Mouse (Mus musculus) MEL (cell line): ENCODE results near the gene 4930442H23Rik. TPM values are rescaled to one million over a fixed set of nuclear protein-coding genes. Genes with fewer than 3 reads are reported as not detected.

Source experiments
- DNase-seq: peaks from one replicate; pipeline ENCODE4 v3.0.0; 2011; ENCODE audit warnings: low read depth, low spot score
- H3K27ac ChIP-seq: 2 replicates; pipeline ENCODE4 v1.5.1; 2012; ENCODE audit warnings: low read depth, mild to moderate bottlenecking, control low read depth, low read length, moderate library complexity; ENCODE audit not compliant: control insufficient read depth
- H3K27me3 ChIP-seq, 2 experiments: fragments of 150-350 bp in 1 of 2; sonication (generic) in 1 of 2; 2 replicates each; pipeline ENCODE4 v1.6.1; 2012; ENCODE audit warnings: low read length in 2 of 2, mild to moderate bottlenecking in 2 of 2, improper control_type of control experiment in 1 of 2, moderate library complexity in 1 of 2; ENCODE audit not compliant: insufficient read depth in 2 of 2, control insufficient read depth in 1 of 2
- H3K36me3 ChIP-seq, 2 experiments: 2 replicates each; pipeline ENCODE4 v1.6.1; 2012 to 2014; ENCODE audit warnings: low read length in 2 of 2, improper control_type of control experiment in 1 of 2, inconsistent platforms in 1 of 2, mild to moderate bottlenecking in 1 of 2; ENCODE audit not compliant: insufficient read depth in 2 of 2, control insufficient read depth in 1 of 2
- H3K4me1 ChIP-seq, 2 experiments: fragments of 150-350 bp in 1 of 2; sonication (generic) in 1 of 2; 2 replicates each; pipeline ENCODE4 v1.6.1; 2012; ENCODE audit warnings: low read length in 2 of 2, improper control_type of control experiment in 1 of 2, mild to moderate bottlenecking in 1 of 2; ENCODE audit not compliant: insufficient read depth in 2 of 2, control insufficient read depth in 1 of 2
- H3K4me3 ChIP-seq, 2 experiments: fragments of 150-350 bp in 1 of 2; sonication (generic) in 1 of 2; 2 replicates each; pipeline ENCODE4 v1.5.1; 2012; ENCODE audit warnings: low read depth in 2 of 2, low read length in 2 of 2, mild to moderate bottlenecking in 2 of 2, moderate library complexity in 2 of 2, control low read depth in 1 of 2, improper control_type of control experiment in 1 of 2; ENCODE audit not compliant: control insufficient read depth in 1 of 2, insufficient read depth in 1 of 2
- H3K79me2 ChIP-seq: 2 replicates; pipeline ENCODE4 v1.6.1; 2012; ENCODE audit warnings: mild to moderate bottlenecking, low read length, moderate library complexity; ENCODE audit not compliant: control insufficient read depth, poor library complexity, insufficient read depth
- H3K9ac ChIP-seq: 2 replicates; pipeline ENCODE4 v1.6.1; 2012; ENCODE audit warnings: low read depth, mild to moderate bottlenecking, control low read depth, low read length, moderate library complexity; ENCODE audit not compliant: control insufficient read depth, poor library complexity, severe bottlenecking
- H3K9me3 ChIP-seq: fragments of 150-350 bp; sonication (generic); replicated peaks from 2 replicates; pipeline ENCODE4 v1.6.1; 2012; ENCODE audit warnings: mild to moderate bottlenecking, low read length, improper control_type of control experiment, moderate library complexity; ENCODE audit not compliant: insufficient read depth
- BHLHE40 ChIP-seq: IDR thresholded peaks from 2 replicates; pipeline ENCODE4 v1.6.1; 2012; ENCODE audit warnings: low read depth, mild to moderate bottlenecking, inconsistent platforms, low read length, improper control_type of control experiment, borderline replicate concordance
- CHD1 ChIP-seq: IDR thresholded peaks from 2 replicates; pipeline ENCODE4 v1.6.1; 2012; ENCODE audit warnings: low read depth, mild to moderate bottlenecking, inconsistent platforms, low read length, improper control_type of control experiment
- CTCF ChIP-seq, 3 experiments: IDR thresholded peaks in 2 of 3; conservative IDR thresholded peaks in 1 of 3; 2 replicates each; pipeline ENCODE4 v1.5.1; 2011 to 2012; ENCODE audit warnings: low read length in 3 of 3, low read depth in 2 of 3, mild to moderate bottlenecking in 2 of 3, improper control_type of control experiment in 1 of 3, inconsistent platforms in 1 of 3, mixed read lengths in 1 of 3, moderate library complexity in 1 of 3; ENCODE audit not compliant: control insufficient read depth in 1 of 3, insufficient read depth in 1 of 3, poor library complexity in 1 of 3, severe bottlenecking in 1 of 3
- E2F4 ChIP-seq: IDR thresholded peaks from 2 replicates; pipeline ENCODE4 v1.6.1; 2011; ENCODE audit warnings: low read depth, low read length, improper control_type of control experiment, borderline replicate concordance
- ELF1 ChIP-seq: IDR thresholded peaks from 2 replicates; pipeline ENCODE4 v1.6.1; 2014; ENCODE audit warnings: low read depth, mild to moderate bottlenecking, inconsistent platforms, low read length, improper control_type of control experiment, moderate library complexity
- EP300 ChIP-seq, 2 experiments: IDR thresholded peaks; 2 replicates each; pipeline ENCODE4 v1.6.1; 2011; ENCODE audit warnings: improper control_type of control experiment in 2 of 2, low read length in 2 of 2, low read depth in 1 of 2, mild to moderate bottlenecking in 1 of 2
- ETS1 ChIP-seq: IDR thresholded peaks from 2 replicates; pipeline ENCODE4 v1.6.1; 2012; ENCODE audit warnings: low read depth, mild to moderate bottlenecking, inconsistent platforms, low read length, improper control_type of control experiment, moderate library complexity
- GABPA ChIP-seq: IDR thresholded peaks from 2 replicates; pipeline ENCODE4 v1.6.1; 2012; ENCODE audit warnings: low read depth, mild to moderate bottlenecking, inconsistent platforms, low read length, improper control_type of control experiment, moderate library complexity
- GATA1 ChIP-seq: IDR thresholded peaks from 2 replicates; pipeline ENCODE4 v1.6.1; 2011; ENCODE audit warnings: low read depth, low read length, improper control_type of control experiment
- HCFC1 ChIP-seq: IDR thresholded peaks from 2 replicates; pipeline ENCODE4 v1.6.1; 2012; ENCODE audit warnings: low read depth, mild to moderate bottlenecking, inconsistent platforms, low read length, improper control_type of control experiment, moderate library complexity
- JUND ChIP-seq: IDR thresholded peaks from 2 replicates; pipeline ENCODE4 v1.6.1; 2011; ENCODE audit warnings: low read depth, mild to moderate bottlenecking, improper control_type of control experiment, low read length
- KAT2A ChIP-seq: conservative IDR thresholded peaks from 2 replicates; pipeline ENCODE4 v1.6.1; 2012; ENCODE audit warnings: low read depth, low read length, improper control_type of control experiment, inconsistent platforms
- MAFK ChIP-seq: IDR thresholded peaks from 2 replicates; pipeline ENCODE4 v1.6.1; 2011; ENCODE audit warnings: low read depth, mild to moderate bottlenecking, low read length, improper control_type of control experiment, borderline replicate concordance
- MAX ChIP-seq: IDR thresholded peaks from 2 replicates; pipeline ENCODE4 v1.6.1; 2011; ENCODE audit warnings: low read length, improper control_type of control experiment
- MAZ ChIP-seq: IDR thresholded peaks from 2 replicates; pipeline ENCODE4 v1.6.1; 2012; ENCODE audit warnings: low read depth, mild to moderate bottlenecking, inconsistent platforms, low read length, improper control_type of control experiment
- MEF2A ChIP-seq: IDR thresholded peaks from 2 replicates; pipeline ENCODE4 v1.6.1; 2014; ENCODE audit warnings: low read depth, mild to moderate bottlenecking, inconsistent platforms, low read length, improper control_type of control experiment; ENCODE audit not compliant: poor library complexity, insufficient replicate concordance, severe bottlenecking; ENCODE audit errors: extremely low read depth
- MXI1 ChIP-seq: IDR thresholded peaks from 2 replicates; pipeline ENCODE4 v1.6.1; 2011; ENCODE audit warnings: mild to moderate bottlenecking, low read depth, low read length, improper control_type of control experiment
- MYC ChIP-seq: IDR thresholded peaks from 2 replicates; pipeline ENCODE4 v1.6.1; 2011; ENCODE audit warnings: low read depth, mild to moderate bottlenecking, low read length, improper control_type of control experiment, moderate library complexity
- NELFE ChIP-seq: IDR thresholded peaks from 2 replicates; pipeline ENCODE4 v1.6.1; 2011; ENCODE audit warnings: low read depth, low read length, improper control_type of control experiment
- NRF1 ChIP-seq: IDR thresholded peaks from 2 replicates; pipeline ENCODE4 v1.6.1; 2014; ENCODE audit warnings: low read depth, mild to moderate bottlenecking, inconsistent platforms, low read length, improper control_type of control experiment, moderate library complexity; ENCODE audit not compliant: poor library complexity, insufficient read depth, severe bottlenecking
- POLR2A ChIP-seq, 2 experiments: IDR thresholded peaks; 2 replicates each; pipeline ENCODE4 v1.6.1; 2011 to 2012; ENCODE audit warnings: low read length in 2 of 2, mild to moderate bottlenecking in 2 of 2, control low read depth in 1 of 2, improper control_type of control experiment in 1 of 2, low read depth in 1 of 2, moderate library complexity in 1 of 2; ENCODE audit not compliant: control insufficient read depth in 1 of 2, insufficient read depth in 1 of 2, poor library complexity in 1 of 2
- POLR2AphosphoS2 ChIP-seq: IDR thresholded peaks from 2 replicates; pipeline ENCODE4 v1.6.1; 2011; ENCODE audit warnings: low read length, improper control_type of control experiment
- POLR2AphosphoS5 ChIP-seq: IDR thresholded peaks from 2 replicates; pipeline ENCODE4 v1.6.1; 2012; ENCODE audit warnings: low read depth, borderline replicate concordance, mild to moderate bottlenecking, inconsistent platforms, low read length, moderate library complexity, mixed read lengths
- RAD21 ChIP-seq: IDR thresholded peaks from 2 replicates; pipeline ENCODE4 v1.6.1; 2011; ENCODE audit warnings: mild to moderate bottlenecking, low read depth, low read length, improper control_type of control experiment
- RCOR1 ChIP-seq: IDR thresholded peaks from 2 replicates; pipeline ENCODE4 v1.6.1; 2012; ENCODE audit warnings: low read depth, mild to moderate bottlenecking, inconsistent platforms, low read length, improper control_type of control experiment
- SIN3A ChIP-seq: IDR thresholded peaks from 2 replicates; pipeline ENCODE4 v1.6.1; 2012; ENCODE audit warnings: low read length, improper control_type of control experiment, inconsistent platforms
- TAL1 ChIP-seq: IDR thresholded peaks from 2 replicates; pipeline ENCODE4 v1.6.1; 2012; ENCODE audit warnings: mild to moderate bottlenecking, inconsistent platforms, low read length, moderate library complexity, mixed read lengths
- TBP ChIP-seq: IDR thresholded peaks from 2 replicates; pipeline ENCODE4 v1.8.0; 2011; ENCODE audit warnings: low read depth, low read length, improper control_type of control experiment
- TCF12 ChIP-seq: IDR thresholded peaks from 2 replicates; pipeline ENCODE4 v1.6.1; 2014; ENCODE audit warnings: low read depth, mild to moderate bottlenecking, inconsistent platforms, low read length, improper control_type of control experiment, moderate library complexity
- USF1 ChIP-seq: IDR thresholded peaks from 2 replicates; pipeline ENCODE4 v1.6.1; 2014; ENCODE audit warnings: low read depth, mild to moderate bottlenecking, inconsistent platforms, low read length, improper control_type of control experiment, moderate library complexity
- ZKSCAN1 ChIP-seq: IDR thresholded peaks from 2 replicates; pipeline ENCODE4 v1.6.1; 2012; ENCODE audit warnings: low read depth, mild to moderate bottlenecking, inconsistent platforms, low read length, improper control_type of control experiment, moderate library complexity
- ZMIZ1 ChIP-seq: IDR thresholded peaks from 2 replicates; pipeline ENCODE4 v1.6.1; 2012; ENCODE audit warnings: low read depth, mild to moderate bottlenecking, inconsistent platforms, low read length, improper control_type of control experiment, moderate library complexity
- ZNF384 ChIP-seq: IDR thresholded peaks from 2 replicates; pipeline ENCODE4 v1.6.1; 2012; ENCODE audit warnings: low read depth, mild to moderate bottlenecking, inconsistent platforms, low read length, improper control_type of control experiment
- polyA plus RNA-seq, 2 experiments: library from polyadenylated mRNA; stranded (reverse) in 1 of 2; unstranded in 1 of 2; fragments of >175 nt in 1 of 2; fragments of >200 nt in 1 of 2; gene quantifications; 2 replicates each; pipeline versions ENCODE4 v1.2.1 to v1.2.4; 2012; ENCODE audit warnings: low replicate concordance in 2 of 2, low read depth in 1 of 2; ENCODE audit not compliant: insufficient read length in 2 of 2, insufficient read depth in 1 of 2, missing spikeins in 1 of 2
- total RNA-seq: library from RNA; depleted of rRNA; stranded (reverse); fragments of 300-350 nt; gene quantifications from 2 replicates; pipeline ENCODE4 v1.2.3, GENCODE M21; 2012

4930442H23Rik gene
- total and polyA plus RNA-seq, 3 experiments, result 0.31 to 0.42 TPM; not detected in 1

- no peaks in the 10 kb centered on the region for H3K27me3 ChIP-seq
- DNase-seq, result peak; percentile 92
- peaks cover 0 to 12% of the 10 kb centered on the region in 2 experiments; a peak in 2 of 4 replicates for H3K36me3 ChIP-seq
- no peaks in the 10 kb centered on the region for H3K9me3 ChIP-seq
- TF ChIP-seq ETS1, result peak; percentile 83
- peak; percentile 32; the same call in 1 of the 2 replicates for TF ChIP-seq MEF2A
- peak; percentile 86 for TF ChIP-seq TCF12
- peak; percentile 30; the same call in 1 of the 2 replicates for TF ChIP-seq POLR2AphosphoS5
- TF ChIP-seq JUND, result 0 out of 2 replicates have a peak, but pooled peaks have one; percentile 26
- no peak for TF ChIP-seq CTCF (IDR thresholded peaks at IDR 0.05 in 2 of 3, conservative IDR thresholded peaks at IDR 0.05 in 1 of 3; ENCODE audit: control insufficient read depth in 1 of 3, insufficient read depth in 1 of 3, low read depth in 2 of 3, low read length in 3 of 3, poor library complexity in 1 of 3, severe bottlenecking in 1 of 3)
- peak; percentile 71 for TF ChIP-seq POLR2AphosphoS2
- peak; percentile 69 for TF ChIP-seq MXI1
- no peak; the same call in 1 of the 2 replicates for TF ChIP-seq ZMIZ1
- TF ChIP-seq CHD1, result no peak
- peak; percentile 66 for TF ChIP-seq ELF1
- TF ChIP-seq RCOR1, result 0 out of 2 replicates have a peak, but pooled peaks have one; percentile 6
- no peak for TF ChIP-seq MAX
- TF ChIP-seq HCFC1, result peak; percentile 70; the same call in 1 of the 2 replicates
- TF ChIP-seq ZKSCAN1, result no peak
- peak; percentile 64 for TF ChIP-seq NELFE
- TF ChIP-seq NRF1, result peak; percentile 42; the same call in 1 of the 2 replicates
- TF ChIP-seq SIN3A, result peak; percentile 85
- TF ChIP-seq GATA1, result peak; percentile 53; the same call in 1 of the 2 replicates
- peak; percentile 55 for TF ChIP-seq ZNF384
- TF ChIP-seq USF1, result no peak; the same call in 1 of the 2 replicates
- no peak; the same call in 1 of the 2 replicates for TF ChIP-seq TAL1
- TF ChIP-seq RAD21, result no peak
- TF ChIP-seq POLR2A (IDR thresholded peaks at IDR 0.05; ENCODE audit: control insufficient read depth in 1 of 2, insufficient read depth in 1 of 2, low read depth in 1 of 2, low read length in 2 of 2, poor library complexity in 1 of 2), result peak; percentile 55 to 57; a peak in 2 of 4 replicates
- TF ChIP-seq TBP, result peak; percentile 41; the same call in 1 of the 2 replicates
- TF ChIP-seq MYC, result peak; percentile 18; the same call in 1 of the 2 replicates
- 0 out of 2 replicates have a peak, but pooled peaks have one; percentile 32 for TF ChIP-seq KAT2A
- TF ChIP-seq MAZ, result peak; percentile 99
- no peak for TF ChIP-seq GABPA
- peak; percentile 80 for TF ChIP-seq BHLHE40
- peak in 1 of 2 experiments; percentile 86; a peak in 3 of 4 replicates for TF ChIP-seq EP300 (IDR thresholded peaks at IDR 0.05; ENCODE audit: low read depth in 1 of 2, low read length in 2 of 2)
- no peak for TF ChIP-seq E2F4
- no peak for TF ChIP-seq MAFK
- peak overlapping the region; percentile 95 for H3K9ac ChIP-seq
- peak overlapping the region; percentile 96 for H3K27ac ChIP-seq
- peaks cover 44% of the 10 kb centered on the region for H3K79me2 ChIP-seq
- peak overlapping the region; percentile 88 to 97 for H3K4me3 ChIP-seq
- peaks cover 2 to 12% of the 10 kb centered on the region in 2 experiments; a peak in 3 of 4 replicates for H3K4me1 ChIP-seq
These were observed 47.6 kb downstream of the 4930442H23Rik start for GRCm38 (mm10) chr10:81135831-81136705.
